Mouse (Mus musculus) heart, adult 2 months (tissue): Measurements from ENCODE around the gene Trdn. TPM values are rescaled to one million over a fixed set of nuclear protein-coding genes. Genes with fewer than 3 reads are reported as not detected.

ENCODE experiments used
- DNase-seq, 2 experiments: peaks; one replicate each; pipeline ENCODE4 v3.0.0; 2021
- H3K27ac ChIP-seq: fragments of 200-600 bp; 2 replicates; pipeline ENCODE4 v1.8.1; 2022
- H3K27me3 ChIP-seq: fragments of 200-500 bp; 2 replicates; pipeline ENCODE4 v1.6.1; 2012; ENCODE audit warnings: mild to moderate bottlenecking, low read length, inconsistent platforms, mixed read lengths; ENCODE audit not compliant: control insufficient read depth, insufficient read depth
- H3K36me3 ChIP-seq: fragments of 200-500 bp; 2 replicates; pipeline ENCODE4 v1.6.1; 2012; ENCODE audit warnings: low read length, inconsistent platforms; ENCODE audit not compliant: control insufficient read depth, insufficient read depth
- H3K4me1 ChIP-seq: fragments of 200-500 bp; 2 replicates; pipeline ENCODE4 v1.6.1; 2011; ENCODE audit warnings: low read length; ENCODE audit not compliant: control insufficient read depth, insufficient read depth
- H3K4me3 ChIP-seq: fragments of 200-600 bp; 2 replicates; pipeline ENCODE4 v1.8.1; 2022
- H3K79me2 ChIP-seq: fragments of 200-500 bp; replicated peaks from 2 replicates; pipeline ENCODE4 v1.6.1; 2012; ENCODE audit warnings: mild to moderate bottlenecking, inconsistent platforms, low read length, moderate library complexity, mixed read lengths; ENCODE audit not compliant: control insufficient read depth, insufficient read depth
- H3K9ac ChIP-seq: fragments of 200-500 bp; 2 replicates; pipeline ENCODE4 v1.6.1; 2012; ENCODE audit warnings: low read depth, mild to moderate bottlenecking, control low read depth, inconsistent platforms, low read length, mixed read lengths
- CTCF ChIP-seq: fragments of 200-600 bp; IDR thresholded peaks from 2 replicates; pipeline ENCODE4 v1.8.1; 2022; ENCODE audit warnings: antibody characterized with exemption, mild to moderate bottlenecking, moderate library complexity
- EP300 ChIP-seq: fragments of 200-500 bp; IDR thresholded peaks from 2 replicates; pipeline ENCODE4 v1.6.1; 2011; ENCODE audit warnings: low read depth, low read length, control low read depth; ENCODE audit not compliant: insufficient read depth
- POLR2A ChIP-seq: fragments of 200-500 bp; IDR thresholded peaks from 2 replicates; pipeline ENCODE4 v1.6.1; 2011; ENCODE audit warnings: mild to moderate bottlenecking, low read depth, low read length, control low read depth; ENCODE audit not compliant: insufficient read depth
- WGBS: fragments of 180-500 bp; shearing (Covaris S2); methylation state at CpG from one replicate; pipeline ENCODE4 v1.1.7; 2018; 5-methylcytosine and 5-hydroxymethylcytosine counted together
- intact Hi-C: fragments of 180-260 bp; cut with DNase I; formaldehyde crosslinking; loops from one replicate; pipeline ENCODE4 v1.15.1; 2025
- polyA plus RNA-seq: library from polyadenylated mRNA; depleted of rRNA; stranded (reverse); fragments of >200 nt; gene quantifications from 2 replicates; pipeline ENCODE4 v1.2.3, GENCODE M21; 2012
- total RNA-seq, 2 experiments: library from RNA; stranded (reverse); gene quantifications; 2 replicates each; pipeline ENCODE4 v1.2.3; 2021

Trdn gene
- total and polyA plus RNA-seq, 3 experiments: 107 to 331 (median 277) TPM

DNA sequence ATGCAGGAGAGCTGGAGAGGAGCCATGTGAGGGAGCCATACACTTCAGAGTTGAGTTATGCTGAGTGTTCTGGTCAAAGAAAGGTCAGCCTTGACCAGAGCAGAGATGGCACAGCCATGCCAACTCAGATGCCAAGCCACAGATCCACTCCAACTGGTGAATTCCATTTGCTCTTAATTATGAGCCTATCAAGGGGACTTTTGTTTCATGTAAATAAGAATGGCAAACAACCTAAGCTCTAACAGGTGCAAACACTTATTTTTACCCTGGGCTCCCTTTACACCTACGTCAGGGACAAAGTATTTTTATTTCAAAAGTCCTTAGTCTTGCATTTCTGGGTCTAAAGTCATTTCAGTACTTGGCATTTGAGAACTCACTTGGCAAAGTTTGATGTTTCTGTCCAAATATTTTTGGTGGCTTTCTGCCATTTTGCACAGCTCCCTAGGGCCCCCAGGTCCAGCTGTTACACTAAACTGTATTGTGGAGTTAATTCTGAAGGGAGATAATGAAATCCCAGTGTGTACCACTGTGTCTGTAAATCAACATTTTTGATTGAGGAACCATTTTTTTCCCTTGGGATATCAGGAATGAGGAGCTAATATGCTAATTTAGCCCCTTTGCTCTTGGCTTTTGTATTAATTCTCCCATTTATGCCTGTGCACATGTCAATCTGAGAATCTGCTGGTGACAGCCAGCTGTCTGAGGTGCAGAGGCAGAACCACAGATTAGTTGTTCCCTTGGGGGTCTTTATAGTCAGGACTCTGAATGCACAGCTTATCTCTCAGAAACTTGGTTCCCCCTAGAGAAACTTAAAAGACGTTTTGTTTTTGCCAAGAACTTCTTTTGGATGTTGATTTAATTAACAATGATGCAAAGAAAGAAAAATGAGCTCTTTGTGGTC is 99.6 kb downstream of the Trdn start:
- H3K36me3 ChIP-seq: peaks cover 6% of the 10 kb centered on the region
- peaks cover 5% of the 10 kb centered on the region for H3K4me1 ChIP-seq
- no peaks in the 10 kb centered on the region for H3K27me3 ChIP-seq
- no peaks in the 10 kb centered on the region for H3K79me2 ChIP-seq
- WGBS: 20% methylated on average over 2 of the region's 2 CpGs
- peak; percentile 47 to 50 for DNase-seq
- TF ChIP-seq EP300 (peak; percentile 57; the same call in 1 of the 2 replicates), CTCF (0 out of 2 replicates have a peak, but pooled peaks have one; percentile 2), POLR2A (no peak)
- no peak overlapping the region for H3K9ac ChIP-seq
- H3K4me3 ChIP-seq: no peak overlapping the region
- intact Hi-C loops: no loop called here
- no peak overlapping the region for H3K27ac ChIP-seq

DNA sequence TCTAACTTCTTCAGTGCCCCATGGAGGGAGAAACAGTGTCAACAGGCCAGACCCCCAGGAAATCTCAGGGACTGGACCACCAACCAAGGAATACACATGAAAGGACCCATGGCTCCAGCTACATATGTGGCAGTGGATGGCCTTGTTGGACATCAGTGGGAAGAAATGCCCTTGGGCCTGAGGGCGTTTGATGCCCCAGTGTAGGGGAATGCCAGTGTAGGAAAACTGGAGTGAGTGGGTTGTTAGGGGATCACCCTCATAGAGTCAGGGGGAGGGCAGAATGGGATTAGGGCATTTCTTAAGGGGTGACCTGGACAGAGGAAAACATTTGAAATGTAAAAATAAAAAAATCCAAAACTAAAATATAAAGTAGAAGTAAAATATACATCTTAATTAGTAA is 108.7 kb downstream of the Trdn start:
- Histone ChIP-seq H3K27ac (no peak overlapping the region), H3K4me3 (no peak overlapping the region), H3K27me3 (no peaks in the 10 kb centered on the region), H3K79me2 (no peaks in the 10 kb centered on the region), H3K36me3 (no peaks in the 10 kb centered on the region), H3K4me1 (no peaks in the 10 kb centered on the region), H3K9ac (no peak overlapping the region)
- TF ChIP-seq POLR2A: no peak
- no peak for TF ChIP-seq EP300
- no peak for TF ChIP-seq CTCF
- DNase-seq: no peak
- intact Hi-C loops: no loop called here
- WGBS: 63% methylated on average over 1 of the region's 1 CpGs

DNA sequence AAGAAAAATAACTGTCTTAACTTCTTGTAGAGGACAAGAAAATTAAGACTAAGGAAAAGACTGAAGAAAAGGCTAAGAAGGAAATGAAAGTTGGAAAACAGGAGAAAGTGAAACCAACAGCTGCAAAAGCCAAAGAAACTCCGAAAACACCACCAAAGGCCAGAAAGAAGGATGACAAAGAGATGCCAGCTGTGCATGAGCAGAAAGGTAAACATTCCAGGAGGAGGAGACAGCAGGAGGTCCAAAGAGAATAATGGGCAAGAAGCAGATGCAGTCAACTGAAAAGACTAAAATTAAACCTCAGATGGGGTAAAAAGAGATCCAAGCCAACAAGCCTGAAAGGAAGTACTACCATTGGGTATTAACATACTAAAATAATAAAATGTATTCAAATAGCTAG is 115.6 kb downstream of the Trdn start:
- TF ChIP-seq POLR2A (no peak), EP300 (no peak), CTCF (no peak)
- intact Hi-C loops: no loop called here
- H3K27ac ChIP-seq: no peak overlapping the region
- DNase-seq: no peak
- H3K4me1 ChIP-seq: no peaks in the 10 kb centered on the region
- no peak overlapping the region for H3K9ac ChIP-seq
- no peaks in the 10 kb centered on the region for H3K27me3 ChIP-seq
- no peaks in the 10 kb centered on the region for H3K36me3 ChIP-seq
- no peaks in the 10 kb centered on the region for H3K79me2 ChIP-seq
- 53% methylated on average over 1 of the region's 1 CpGs for WGBS
- H3K4me3 ChIP-seq: no peak overlapping the region

DNA sequence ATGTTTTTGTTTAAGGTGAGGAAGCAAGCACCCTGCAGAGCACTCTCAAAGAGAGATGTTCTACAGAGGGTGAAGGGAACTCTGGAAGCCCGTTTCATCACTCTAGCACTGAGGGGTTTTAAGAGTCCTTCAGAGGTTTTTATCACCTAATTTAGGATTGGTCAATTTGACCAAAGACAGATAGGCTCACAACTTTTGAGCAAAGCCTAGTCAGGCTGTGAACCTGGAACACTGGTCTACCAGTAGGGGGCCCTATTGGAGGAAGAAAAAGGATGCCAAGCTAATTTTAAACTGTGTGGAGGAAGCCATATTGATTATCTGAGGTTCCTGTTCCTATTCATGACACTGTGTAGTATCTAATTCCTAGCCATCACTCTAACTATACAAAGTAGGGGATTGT is 117.9 kb downstream of the Trdn start:
- H3K27me3 ChIP-seq: no peaks in the 10 kb centered on the region
- H3K9ac ChIP-seq: no peak overlapping the region
- H3K36me3 ChIP-seq: no peaks in the 10 kb centered on the region
- WGBS: 47% methylated on average over 1 of the region's 1 CpGs
- TF ChIP-seq POLR2A: no peak
- TF ChIP-seq CTCF: peak; percentile 37
- no peak overlapping the region for H3K27ac ChIP-seq
- DNase-seq: no peak
- intact Hi-C loops: no loop called here
- no peaks in the 10 kb centered on the region for H3K4me1 ChIP-seq
- H3K4me3 ChIP-seq: no peak overlapping the region
- no peaks in the 10 kb centered on the region for H3K79me2 ChIP-seq

DNA sequence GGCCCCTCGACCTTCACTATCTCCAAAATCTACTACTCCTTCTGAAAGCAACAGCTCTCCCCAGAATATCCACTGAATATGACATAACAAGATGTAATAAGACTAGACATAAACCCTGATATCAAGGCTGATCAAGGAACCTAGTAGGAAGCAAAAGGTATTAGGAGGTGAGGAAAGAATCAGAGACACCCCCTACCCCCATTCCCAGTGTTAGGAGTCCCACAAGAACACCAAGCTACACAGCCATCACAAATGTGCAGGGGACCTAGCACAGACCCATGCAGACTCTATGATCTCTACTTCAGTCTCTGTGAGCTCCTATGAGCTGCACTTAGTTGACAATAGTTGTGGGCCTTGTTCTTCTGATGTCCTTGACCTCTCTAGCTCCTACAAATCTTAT is 130.1 kb downstream of the Trdn start:
- intact Hi-C loops: no loop called here
- no peak overlapping the region for H3K27ac ChIP-seq

DNA sequence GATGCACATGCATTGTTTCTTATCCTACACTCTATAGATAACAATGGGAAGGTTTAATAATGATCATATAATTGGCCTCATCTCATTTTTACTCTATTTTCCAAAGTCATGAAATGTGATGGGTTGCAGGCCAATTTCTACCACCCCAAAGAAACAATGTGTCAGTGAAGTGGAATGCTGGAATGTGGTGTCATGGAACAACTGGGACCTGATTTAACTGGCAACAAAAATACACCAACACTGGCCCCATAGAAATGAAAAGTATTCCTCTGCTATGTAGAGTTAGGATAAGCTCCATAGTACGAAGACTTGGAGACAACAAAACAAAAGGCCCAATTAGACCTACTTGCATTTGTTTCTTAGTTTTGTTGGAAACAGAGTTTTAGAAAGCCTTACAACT is 173.6 kb downstream of the Trdn start:
- intact Hi-C loops: no loop called here
- Histone ChIP-seq H3K4me1 (no peaks in the 10 kb centered on the region; the same call in 1 of the 2 replicates), H3K27ac (peak overlapping the region; percentile 91), H3K9ac (no peak overlapping the region), H3K36me3 (peaks cover 3% of the 10 kb centered on the region; the same call in 1 of the 2 replicates), H3K4me3 (peak overlapping the region; percentile 50), H3K27me3 (no peaks in the 10 kb centered on the region), H3K79me2 (no peaks in the 10 kb centered on the region)
- peak in 1 of 2 experiments; percentile 5 for DNase-seq
- 8% methylated on average over 1 of the region's 1 CpGs for WGBS
- TF ChIP-seq EP300 (no peak), POLR2A (0 out of 2 replicates have a peak, but pooled peaks have one; percentile 22), CTCF (no peak)

More for the DNA sequence above, 130.1 kb downstream of the Trdn start:
- no peak for TF ChIP-seq CTCF
- no peak for TF ChIP-seq EP300
- no peak for TF ChIP-seq POLR2A
- WGBS: 70% methylated on average over 1 of the region's 1 CpGs
- H3K79me2 ChIP-seq: no peaks in the 10 kb centered on the region
- no peak overlapping the region for H3K9ac ChIP-seq
- H3K4me1 ChIP-seq: no peaks in the 10 kb centered on the region
- no peaks in the 10 kb centered on the region for H3K27me3 ChIP-seq
- no peak overlapping the region for H3K4me3 ChIP-seq
- no peaks in the 10 kb centered on the region for H3K36me3 ChIP-seq
- no peak for DNase-seq
